Mouse (Mus musculus) CD4-positive naive resting alpha-beta T cell, adult 57 days (primary cell): Measurements from ENCODE around the gene Zfp947. TPM values are rescaled to one million over a fixed set of nuclear protein-coding genes. Genes with fewer than 3 reads are reported as not detected.

Experiments used
- total RNA-seq: library from RNA; stranded (reverse); gene quantifications from one replicate; pipeline ENCODE4 v1.2.4, GENCODE M21; 2023

Zfp947 gene
- total RNA-seq, result 0.21 TPM

GRCm38 (mm10) chr17:22165722-22166294, at the start of gene Zfp947:
Gene Zfp947, minus strand, starts transcription at chr17:22166190.

Other genes with a start within 250 kb of the Zfp947 start
- gene Zfp942, start 203.7 kb downstream of the Zfp947 start, total RNA-seq, result 23.8 TPM
- 17.8 TPM for gene Zfp943, start 203.6 kb downstream of the Zfp947 start, total RNA-seq
- 5.8 TPM for gene Zfp994, start 59.4 kb upstream of the Zfp947 start, total RNA-seq
- 9.4 TPM for gene CT030661.1, start 148.6 kb upstream of the Zfp947 start, total RNA-seq
- gene Zfp944, start 195.2 kb upstream of the Zfp947 start, total RNA-seq, result 8.7 TPM
- 10.6 TPM for gene Zfp758, start 195.3 kb upstream of the Zfp947 start, total RNA-seq